Mouse (Mus musculus) small intestine, adult 2 months (tissue): ENCODE measurements around the gene Rad51b.

Experiments
- CTCF ChIP-seq: fragments of 200-500 bp; IDR thresholded peaks from 2 replicates; pipeline ENCODE4 v1.5.1; 2012; ENCODE audit warnings: low read depth, mild to moderate bottlenecking, control low read depth, inconsistent platforms, low read length, moderate library complexity, mixed read lengths; ENCODE audit not compliant: insufficient replicate concordance, insufficient read length; ENCODE audit errors: extremely low read depth
- POLR2A ChIP-seq: fragments of 200-500 bp; IDR thresholded peaks from 2 replicates; pipeline ENCODE4 v1.6.1; 2012; ENCODE audit warnings: low read depth, mild to moderate bottlenecking, control low read depth, inconsistent platforms, low read length, moderate library complexity

DNA sequence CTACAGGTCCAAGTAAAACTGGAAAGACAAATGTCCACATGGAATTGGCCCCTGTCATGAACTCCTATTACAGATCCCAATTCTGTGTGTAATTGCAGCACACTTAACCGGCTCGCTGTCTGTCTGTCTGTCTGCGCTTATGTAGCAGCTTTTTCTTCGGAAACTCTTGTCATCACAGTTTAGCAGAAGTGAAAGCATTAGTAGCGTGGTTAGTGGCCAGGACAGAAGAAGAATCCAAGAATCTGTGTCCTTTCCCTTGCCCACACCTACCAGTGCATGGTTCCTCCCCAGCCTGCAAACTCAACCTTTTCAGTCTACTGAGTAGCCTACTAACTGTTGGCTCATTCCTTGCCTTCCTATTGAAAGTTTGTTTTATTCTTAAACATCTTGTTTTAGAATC, 345.6 kb downstream of the Rad51b start:
- no peak for TF ChIP-seq CTCF
- no peak for TF ChIP-seq POLR2A
